Mouse (Mus musculus) olfactory bulb, adult 2 months (tissue): ENCODE results near the gene Tshz2.

Experiments
- CTCF ChIP-seq: fragments of 200-500 bp; IDR thresholded peaks from 2 replicates; pipeline ENCODE4 v1.5.1; 2012; ENCODE audit warnings: low read depth, mild to moderate bottlenecking, low read length, moderate library complexity; ENCODE audit not compliant: insufficient read depth
- POLR2A ChIP-seq: fragments of 200-500 bp; IDR thresholded peaks from 2 replicates; pipeline ENCODE4 v1.6.1; 2012; ENCODE audit warnings: mild to moderate bottlenecking, low read depth, low read length, moderate library complexity; ENCODE audit not compliant: insufficient read depth

DNA sequence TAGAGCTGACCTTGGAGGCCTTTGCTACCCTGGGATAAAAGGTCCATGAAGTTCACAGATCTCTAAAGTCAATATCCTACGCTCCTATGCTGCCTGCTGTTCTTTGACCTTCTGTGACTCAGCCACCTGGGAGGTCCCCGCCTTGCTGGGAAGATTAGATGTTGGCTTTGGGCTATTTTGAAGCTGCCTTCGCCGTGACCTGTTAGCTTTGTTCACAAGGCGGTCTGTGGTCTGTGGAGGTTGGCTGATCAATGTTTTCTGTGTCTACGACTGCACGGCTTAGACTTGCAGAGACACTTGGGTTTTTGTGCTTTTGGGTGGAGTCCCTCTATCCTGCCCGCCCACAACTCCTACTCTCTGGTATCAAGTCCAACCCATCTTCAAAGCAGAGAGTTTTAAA lies 42.4 kb upstream of the Tshz2 start:
- TF ChIP-seq POLR2A: no peak
- TF ChIP-seq CTCF: no peak
